25 mouse cellular contexts compared by ENCODE assay signal in the genomic region with DNA sequence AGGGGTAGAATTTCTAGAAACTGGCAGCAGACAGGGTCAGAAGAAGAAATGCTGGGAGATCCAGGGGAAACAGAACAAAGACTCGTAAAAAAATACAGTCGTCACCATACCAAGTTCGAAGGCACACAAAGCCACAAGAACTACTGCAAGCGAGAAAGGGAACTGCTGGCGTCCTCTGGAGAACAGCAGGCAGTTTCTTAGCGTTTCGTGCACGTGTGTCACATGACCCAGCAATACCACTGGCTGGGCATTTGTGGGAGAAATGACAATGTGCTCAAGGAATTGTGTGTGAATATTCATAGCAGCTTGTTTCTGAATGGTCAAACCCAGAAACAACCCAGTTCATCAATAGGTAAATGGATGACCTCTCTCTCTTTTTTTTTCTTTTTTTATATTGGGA.
DNase-seq lines count a peak whose midpoint lies in the region; ATAC-seq and TF ChIP-seq lines count a peak whose summit lies in the region.
"Had no signal": no experiment of that assay in that cellular context is flagged by ENCODE, and none has a peak within 500 bp of the region (broad histone marks: within the 10 kb centered on the region; RNA-seq: fewer than 3 reads in every experiment).

No protein-coding gene starts in this region.

- no peak for ATAC-seq in heart, embryonic 11.5 days (replicated peaks; ENCODE audit: insufficient number of reproducible peaks, low FRiP score, low TSS enrichment)
- ATAC-seq in heart, postnatal 0 days (ENCODE audit: insufficient read depth, low read depth): no peak
- peak; percentile 68 for ATAC-seq in granulocyte monocyte progenitor cell, adult 5-6 weeks (replicated peaks; ENCODE audit: poor library complexity, severe bottlenecking)
- ATAC-seq: forebrain, postnatal 0 days; intestine, postnatal 0 days had no signal

- H3K4me1 ChIP-seq in heart, embryonic 11.5 days (ENCODE audit: control insufficient read depth, insufficient read depth, low read length): no peaks in the 10 kb centered on the region
- no peaks in the 10 kb centered on the region for H3K4me1 ChIP-seq in heart, postnatal 0 days (ENCODE audit: control insufficient read depth, insufficient read depth)
- H3K4me1 ChIP-seq in CH12.LX (ENCODE audit: control insufficient read depth in 1 of 2, insufficient read depth in 2 of 2): no peaks in the 10 kb centered on the region

- no peak for TF ChIP-seq POLR2A in CH12.LX (IDR thresholded peaks at IDR 0.05; ENCODE audit: low read depth, low read length)

- H3K79me2 ChIP-seq in CH12.LX (replicated peaks; ENCODE audit: control insufficient read depth, extremely low read depth, insufficient read depth, poor library complexity, severe bottlenecking): no peaks in the 10 kb centered on the region

- no peak overlapping the region for H3K9ac ChIP-seq in heart, embryonic 11.5 days (ENCODE audit: low read depth, low read length)
- H3K9ac ChIP-seq in heart, postnatal 0 days (replicated peaks; ENCODE audit: low read depth, low read length): no peak overlapping the region
- no peak overlapping the region for H3K9ac ChIP-seq in CH12.LX (ENCODE audit: insufficient read depth, low read depth)
- H3K9ac ChIP-seq: embryonic facial prominence, embryonic 12.5 days; forebrain, postnatal 0 days; midbrain, embryonic 12.5 days; neural tube, embryonic 12.5 days had no signal

- no peaks in the 10 kb centered on the region for H3K9me3 ChIP-seq in heart, embryonic 11.5 days (replicated peaks; ENCODE audit: control insufficient read depth, low read length)
- H3K9me3 ChIP-seq in heart, postnatal 0 days (replicated peaks; ENCODE audit: control insufficient read depth, low read length): no peaks in the 10 kb centered on the region
- no peaks in the 10 kb centered on the region for H3K9me3 ChIP-seq in CH12.LX (replicated peaks; ENCODE audit: low read length)
- H3K9me3 ChIP-seq: embryonic facial prominence, embryonic 12.5 days; hindbrain, embryonic 10.5 days; midbrain, embryonic 12.5 days; neural tube, embryonic 12.5 days had no signal

- no peaks in the 10 kb centered on the region for H3K27me3 ChIP-seq in heart, embryonic 11.5 days (ENCODE audit: control insufficient read depth, insufficient read depth, low read length)
- no peaks in the 10 kb centered on the region for H3K27me3 ChIP-seq in heart, postnatal 0 days (ENCODE audit: control insufficient read depth, insufficient read depth, low read length)
- H3K27me3 ChIP-seq in CH12.LX (replicated peaks): no peaks in the 10 kb centered on the region
- H3K27me3 ChIP-seq: embryonic facial prominence, embryonic 12.5 days; midbrain, embryonic 12.5 days; neural tube, embryonic 12.5 days had no signal

- no peak overlapping the region for H3K27ac ChIP-seq in heart, embryonic 11.5 days (ENCODE audit: low read depth, low read length)
- H3K27ac ChIP-seq in heart, postnatal 0 days (ENCODE audit: low read depth): no peak overlapping the region
- H3K27ac ChIP-seq in CH12.LX (ENCODE audit: insufficient read depth, low read depth): no peak overlapping the region
- H3K27ac ChIP-seq: embryonic facial prominence, embryonic 12.5 days; hindbrain, embryonic 10.5 days; left cerebral cortex, adult 2 months; macrophage; midbrain, embryonic 12.5 days; neural tube, embryonic 12.5 days had no signal

- H3K4me3 ChIP-seq in heart, embryonic 11.5 days (ENCODE audit: low read depth, low read length): no peak overlapping the region
- no peak overlapping the region for H3K4me3 ChIP-seq in heart, postnatal 0 days (ENCODE audit: low read depth, low read length)
- no peak overlapping the region for H3K4me3 ChIP-seq in CH12.LX (replicated peaks in 1 of 3; ENCODE audit: low read depth in 2 of 3, low read length in 2 of 3, poor library complexity in 1 of 3)
- H3K4me3 ChIP-seq: embryonic facial prominence, embryonic 12.5 days; hindbrain, embryonic 10.5 days; left cerebral cortex, adult 2 months; midbrain, embryonic 12.5 days; neural tube, embryonic 12.5 days had no signal

- WGBS in heart, embryonic 11.5 days (ENCODE audit: insufficient replicate concordance): 59% methylated on average over 8 of the region's 8 CpGs
- WGBS in heart, postnatal 0 days: 56% methylated on average over 8 of the region's 8 CpGs

- intact Hi-C loops in heart, postnatal 10 days (cut with DNase I): no loop called here

- H3K4me2 ChIP-seq in heart, embryonic 11.5 days: peak overlapping the region; percentile 9
- peak overlapping the region; percentile 23; the same call in 1 of the 2 replicates for H3K4me2 ChIP-seq in heart, postnatal 0 days (ENCODE audit: low read depth, low read length)
- H3K4me2 ChIP-seq in CH12.LX (ENCODE audit: insufficient read depth, low read depth, poor library complexity, severe bottlenecking): peak overlapping the region; percentile 16; the same call in 1 of the 2 replicates
- H3K4me2 ChIP-seq: embryonic facial prominence, embryonic 12.5 days; midbrain, embryonic 12.5 days; neural tube, embryonic 12.5 days had no signal

- TF ChIP-seq EP300 in heart, postnatal 0 days (IDR thresholded peaks at IDR 0.05; ENCODE audit: low read depth): no peak
- TF ChIP-seq EP300 in CH12.LX (IDR thresholded peaks at IDR 0.05; ENCODE audit: low read length): no peak

- no peak for DNase-seq in heart, postnatal 10 days
- no peak for DNase-seq in heart, postnatal 0 days (ENCODE audit: low spot score)
- DNase-seq in heart, adult 9 months (ENCODE audit: low spot score in 2 of 2): no peak
- DNase-seq in CH12.LX (ENCODE audit: extremely low read depth): no peak
- DNase-seq in adrenal gland, adult 8-10 months: no peak
- DNase-seq in ovary, adult 18-20 months (ENCODE audit: low spot score): no peak
- DNase-seq: adrenal gland, adult 2 months; cerebellum, adult 18-20 months; cerebellum, postnatal 14 days; forebrain, postnatal 0 days; gastrocnemius, postnatal 25 days; kidney, postnatal 4 days; layer of hippocampus, adult 9-11 months; left cerebral cortex, postnatal 4 days; retina, postnatal 1 day; right cerebral cortex, postnatal 25 days had no signal

- TF ChIP-seq CTCF in heart, postnatal 0 days (IDR thresholded peaks at IDR 0.05; ENCODE audit: low read depth): no peak
- no peak for TF ChIP-seq CTCF in CH12.LX (conservative IDR thresholded peaks at IDR 0.05 in 1 of 2, IDR thresholded peaks at IDR 0.05 in 1 of 2; ENCODE audit: low read depth in 2 of 2, low read length in 2 of 2)

- in situ Hi-C loops in CH12.LX (cut with MboI; ENCODE audit: low pct_ligation_motif_present, low pct_unique_long_range_greater_than_20kb, low sequenced_read_pairs): no loop called here

- dilution Hi-C loops in CH12.LX (cut with MboI; ENCODE audit: extremely low pct_ligation_motif_present, extremely low pct_unique_long_range_greater_than_20kb, low sequenced_read_pairs): no loop called here

- H3K36me3 ChIP-seq in heart, embryonic 11.5 days (ENCODE audit: control insufficient read depth, insufficient read depth, low read length): no peaks in the 10 kb centered on the region
- H3K36me3 ChIP-seq in heart, postnatal 0 days (replicated peaks; ENCODE audit: control insufficient read depth, insufficient read depth, low read length): no peaks in the 10 kb centered on the region
- H3K36me3 ChIP-seq in CH12.LX (replicated peaks in 1 of 2; ENCODE audit: control insufficient read depth in 1 of 2, insufficient read depth in 1 of 2, low read length in 1 of 2): no peaks in the 10 kb centered on the region
- H3K36me3 ChIP-seq: embryonic facial prominence, embryonic 12.5 days; hindbrain, embryonic 10.5 days; midbrain, embryonic 12.5 days; neural tube, embryonic 12.5 days had no signal

- TF ChIP-seq RAD21 in CH12.LX (IDR thresholded peaks at IDR 0.05; ENCODE audit: low read depth, low read length): no peak

TF ChIP-seq in CH12.LX, 34 proteins besides CTCF, POLR2A, EP300 and RAD21:
- TF ChIP-seq USF2 (conservative IDR thresholded peaks at IDR 0.05; ENCODE audit: low read depth, low read length) (no peak), MAZ (IDR thresholded peaks at IDR 0.05; ENCODE audit: low read depth, low read length) (no peak), JUND (conservative IDR thresholded peaks at IDR 0.05; ENCODE audit: low read depth, low read length) (no peak), BHLHE40 (IDR thresholded peaks at IDR 0.05; ENCODE audit: low read depth, low read length) (peak; percentile 83), JUN (IDR thresholded peaks at IDR 0.05; ENCODE audit: insufficient read depth, low read depth, low read length) (no peak), GABPA (IDR thresholded peaks at IDR 0.05; ENCODE audit: insufficient replicate concordance, low read depth, low read length) (no peak), MAX (IDR thresholded peaks at IDR 0.05; ENCODE audit: low read length) (no peak)
